31 mouse cellular contexts compared by ENCODE assay signal in genomic region chrX:9142669-9143068, GRCm38 (mm10). TPM values are rescaled to one million over a fixed set of nuclear protein-coding genes. Genes with fewer than 3 reads are reported as not detected.
DNase-seq lines count a peak whose midpoint lies in the region; ATAC-seq and TF ChIP-seq lines count a peak whose summit lies in the region.
"Had no signal": no experiment of that assay in that cellular context is flagged by ENCODE, and none has a peak within 500 bp of the region (broad histone marks: within the 10 kb centered on the region; RNA-seq: fewer than 3 reads in every experiment).

No protein-coding gene starts in this region.

- no peak for TF ChIP-seq CTCF in kidney, postnatal 0 days (IDR thresholded peaks at IDR 0.05; ENCODE audit: low read depth)

- H3K27me3 ChIP-seq in kidney, postnatal 0 days (ENCODE audit: insufficient read depth, low read length), result no peaks in the 10 kb centered on the region
- H3K27me3 ChIP-seq: embryonic facial prominence, embryonic 12.5 days; kidney, embryonic 15.5 days; stomach, embryonic 15.5 days had no signal

- no peak overlapping the region for H3K9ac ChIP-seq in kidney, postnatal 0 days (ENCODE audit: low read depth, low read length)
- H3K9ac ChIP-seq: embryonic facial prominence, embryonic 12.5 days; kidney, embryonic 15.5 days; stomach, embryonic 15.5 days had no signal

- no peaks in the 10 kb centered on the region for H3K4me1 ChIP-seq in kidney, postnatal 0 days (replicated peaks; ENCODE audit: insufficient read depth, low read length)
- H3K4me1 ChIP-seq: embryonic facial prominence, embryonic 12.5 days; heart, embryonic 10.5 days; kidney, embryonic 15.5 days; stomach, embryonic 15.5 days had no signal

- H3K4me2 ChIP-seq in kidney, postnatal 0 days (ENCODE audit: low read length), result no peak overlapping the region
- H3K4me2 ChIP-seq: embryonic facial prominence, embryonic 12.5 days; kidney, embryonic 15.5 days; stomach, embryonic 15.5 days had no signal

- no peaks in the 10 kb centered on the region for H3K36me3 ChIP-seq in kidney, postnatal 0 days (ENCODE audit: insufficient read depth, low read length)
- H3K36me3 ChIP-seq: embryonic facial prominence, embryonic 12.5 days; G1E; heart, embryonic 10.5 days; kidney, embryonic 15.5 days; stomach, embryonic 15.5 days had no signal

- ATAC-seq in kidney, postnatal 0 days (replicated peaks; ENCODE audit: low FRiP score, low read depth), result no peak
- peak; percentile 21 for ATAC-seq in CD4-positive, CD25-positive, alpha-beta regulatory T cell, adult 4 months
- ATAC-seq: activated CD4-positive, CD25-positive, alpha-beta regulatory T cell, adult 4 months; hindbrain, embryonic 16.5 days; intestine, postnatal 0 days; Patski had no signal

- WGBS in kidney, postnatal 0 days, result 34% methylated on average over 2 of the region's 2 CpGs

- H3K27ac ChIP-seq in kidney, postnatal 0 days, result no peak overlapping the region
- H3K27ac ChIP-seq: embryonic facial prominence, embryonic 12.5 days; heart, embryonic 10.5 days; kidney, embryonic 15.5 days; stomach, embryonic 15.5 days had no signal

- peak; percentile 8 for DNase-seq in kidney, postnatal 0 days (ENCODE audit: low spot score)
- no peak for DNase-seq in kidney, postnatal 10 days
- DNase-seq in 416B (ENCODE audit: low read depth), result peak; percentile 12
- peak; percentile 18 for DNase-seq in induced T-regulatory cell, adult 2 months (ENCODE audit: low read depth)
- no peak for DNase-seq in natural killer cell, adult 2 months (ENCODE audit: low spot score in 2 of 2)
- no peak for DNase-seq in kidney, adult 8-10 months
- DNase-seq: adrenal gland, postnatal 10 days; cerebellum, adult 9-10 months; gastrocnemius, postnatal 10 days; lung, postnatal 4 days; right cerebral cortex, postnatal 4 days; thymus, postnatal 25 days had no signal

- no peaks in the 10 kb centered on the region for H3K9me3 ChIP-seq in kidney, postnatal 0 days (replicated peaks; ENCODE audit: low read length)
- H3K9me3 ChIP-seq: embryonic facial prominence, embryonic 12.5 days; G1E; heart, embryonic 10.5 days; kidney, embryonic 15.5 days; stomach, embryonic 15.5 days had no signal

- H3K4me3 ChIP-seq in kidney, postnatal 0 days (replicated peaks; ENCODE audit: low read depth, low read length), result no peak overlapping the region
- H3K4me3 ChIP-seq: embryonic facial prominence, embryonic 12.5 days; heart, embryonic 10.5 days; kidney, embryonic 15.5 days; stomach, embryonic 15.5 days had no signal

RNA-seq across cellular contexts. Expression of gene 4930402K13Rik, which starts 38.3 kb away (rescaled TPM):
- polyA plus RNA-seq in kidney, postnatal 0 days (2015; fragmentation: Nextera tagmentation; extraction: Ambion mirVana), result not detected in 2 replicates
- polyA plus RNA-seq in CD4-positive, CD25-positive, alpha-beta regulatory T cell, adult 4 months (2017; shearing (Covaris generic)), result not detected
- polyA plus RNA-seq: activated CD4-positive, CD25-positive, alpha-beta regulatory T cell, adult 4 months; cortical plate, adult 2 months; embryonic facial prominence, embryonic 12.5 days; forebrain, embryonic 11.5 days; G1E; heart, embryonic 10.5 days; heart, embryonic 16.5 days; hindbrain, embryonic 16.5 days; intestine, postnatal 0 days; kidney, embryonic 15.5 days; large intestine, adult 2 months; limb, embryonic 11.5 days; liver, adult 2 months; liver, embryonic 16.5 days; lung, embryonic 16.5 days; neural tube, embryonic 11.5 days; Patski; stomach, embryonic 15.5 days had no signal

RNA-seq across cellular contexts. Expression of gene Lancl3, which starts 57.0 kb away (rescaled TPM):
- 0.71 and 0.82 TPM in 2 replicates for polyA plus RNA-seq in kidney, postnatal 0 days (2015; fragmentation: Nextera tagmentation; extraction: Ambion mirVana)
- under 1 TPM; 0.39 to 0.85 TPM for polyA plus RNA-seq in CD4-positive, CD25-positive, alpha-beta regulatory T cell, adult 4 months (2017; shearing (Covaris generic))
- polyA plus RNA-seq: G1E; liver, adult 2 months had no signal

Comparison
In these comparisons a context has a peak if more than half of its experiments do, and no peak if none do; other contexts are left out.
1. DNase-seq: peak in kidney, postnatal 0 days (single experiment), 416B (single experiment) and induced T-regulatory cell, adult 2 months (single experiment); none in kidney, postnatal 10 days (single experiment), natural killer cell, adult 2 months (0 of 2) and kidney, adult 8-10 months (0 of 2).